Mouse (Mus musculus): ENCODE data around the gene Cmtm4.
"Not testable (repeated sequence)": the region's sequence is repeated elsewhere in the genome, so short reads cannot be mapped to it uniquely, and the experiment has no call there.

Cmtm4 gene

GRCm38 (mm10) chr8:104336806-104337205 is 58.8 kb downstream of the Cmtm4 start:
- DNase-seq, result no peak

- peak; percentile 52 for DNase-seq
Observed at GRCm38 (mm10) chr8:104334196-104334595, 61.4 kb downstream of the Cmtm4 start.

DNA sequence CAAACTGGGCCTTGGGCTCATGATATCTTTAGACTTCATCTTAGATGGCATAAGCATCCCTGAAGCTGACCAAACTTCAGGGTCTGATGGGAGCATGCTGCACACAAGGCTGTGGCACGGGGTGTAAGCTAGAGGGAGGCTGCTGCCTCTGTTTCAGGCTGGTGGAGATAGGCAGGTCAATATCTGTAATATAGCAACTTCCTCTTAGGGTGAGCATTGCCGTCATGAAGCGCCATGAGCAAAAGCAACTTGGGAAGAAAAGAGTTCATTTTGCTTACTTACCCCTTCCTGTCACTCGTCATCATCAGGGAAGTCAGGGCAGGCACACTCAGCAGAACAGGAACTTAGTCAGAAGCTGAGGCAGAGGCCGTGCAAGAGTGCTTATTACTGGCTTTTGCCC is 61.8 kb downstream of the Cmtm4 start:
- DNase-seq, result no peak

DNA sequence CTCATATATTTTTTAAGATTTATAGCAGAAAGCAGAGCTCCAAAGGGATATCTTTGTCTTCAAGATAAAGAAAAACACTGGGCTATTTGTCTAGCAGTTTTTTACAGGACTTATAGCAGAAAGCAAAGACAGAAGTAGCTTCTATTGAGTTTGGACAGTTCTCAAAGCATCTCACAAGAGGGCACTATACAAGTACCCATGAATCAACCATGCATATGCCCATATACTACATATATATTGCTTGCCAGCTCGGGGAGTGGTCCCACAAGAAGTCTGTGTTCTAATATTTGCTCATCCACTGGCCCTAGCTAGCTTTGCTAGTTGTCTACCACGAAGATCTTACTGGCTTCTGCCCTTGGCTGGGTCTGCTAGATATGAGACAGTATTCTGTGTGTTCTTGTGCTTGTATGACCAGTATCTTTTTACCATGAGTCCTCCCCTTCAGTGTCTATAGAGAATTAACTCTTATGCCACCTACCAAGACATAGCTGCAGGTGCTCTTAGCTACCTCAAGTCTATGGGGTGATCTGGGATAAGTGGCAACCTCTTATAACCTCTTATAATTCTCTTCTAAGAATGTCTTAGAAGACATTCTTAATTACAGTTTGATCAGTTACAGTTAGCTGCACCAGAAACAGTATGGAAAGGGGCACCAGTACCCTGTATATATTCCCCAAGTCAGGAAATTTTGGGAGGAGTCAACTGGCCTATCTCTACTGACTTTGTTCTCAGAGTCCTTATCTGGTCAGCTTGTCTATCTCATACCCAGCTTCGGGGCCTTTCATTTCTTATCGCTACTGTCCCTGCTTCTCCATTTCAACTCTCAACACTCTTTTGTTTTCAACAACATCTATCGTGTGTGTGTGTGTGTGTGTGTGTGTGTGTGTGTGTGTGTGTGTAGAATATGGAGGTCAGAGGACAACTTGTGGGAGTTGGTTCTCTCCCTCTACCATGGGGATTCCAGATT is 62.7 kb downstream of the Cmtm4 start:
- no peak for DNase-seq

GRCm38 (mm10) chr8:104321930-104322329 is 73.7 kb downstream of the Cmtm4 start, which contains the start of gene Cmtm2b:
Gene Cmtm2b (plus strand): TSS chr8:104322230.
- not testable (repeated sequence) for DNase-seq

DNA sequence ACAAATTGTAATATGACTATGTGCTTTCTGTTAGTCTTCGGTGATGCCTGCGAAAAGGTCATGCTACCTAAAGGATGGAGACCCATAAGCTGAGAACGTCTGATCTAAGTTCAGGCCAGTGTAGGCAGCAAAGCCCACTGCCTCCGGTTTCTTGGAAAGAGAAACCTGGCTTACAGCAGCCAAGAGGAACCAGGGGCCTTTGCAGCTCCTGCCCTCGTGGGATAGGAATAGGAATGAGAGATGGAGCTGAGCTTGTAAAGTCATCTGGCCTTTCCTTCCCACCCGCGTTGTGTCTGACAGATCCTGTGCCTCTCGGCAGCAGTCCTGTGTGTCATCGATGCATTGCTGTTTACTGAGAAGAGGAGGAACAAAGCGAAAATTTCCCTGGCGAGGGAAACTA is 74.3 kb downstream of the Cmtm4 start, which contains the start of gene Gm11020:
Gene Gm11020, plus strand, starts transcription at position 301 of the 400 bp plus-strand sequence.
- not testable (repeated sequence) for DNase-seq

GRCm38 (mm10) chr8:104313311-104313710 is 82.3 kb downstream of the Cmtm4 start:
- DNase-seq, result peak; percentile 68

DNA sequence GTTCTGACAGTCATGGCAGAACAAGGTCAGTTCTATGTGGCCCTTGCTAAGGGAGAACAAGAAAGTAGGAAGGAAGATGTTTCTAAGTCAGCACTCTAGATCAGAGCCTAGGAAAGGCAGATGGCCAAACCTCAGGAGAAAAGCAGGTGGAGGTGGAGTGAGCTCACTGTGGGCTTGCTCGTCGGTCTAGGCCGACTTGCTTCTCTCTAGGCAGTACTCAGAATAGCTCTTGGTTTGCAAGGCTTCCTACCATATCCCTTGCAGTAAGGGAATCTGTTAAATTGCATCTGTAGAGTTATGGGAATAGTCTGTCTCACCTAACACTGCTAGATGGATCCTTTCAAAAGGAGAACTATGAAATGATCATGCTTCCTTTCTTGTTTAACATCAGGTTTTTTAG is 83.6 kb downstream of the Cmtm4 start:
- DNase-seq, result not testable (repeated sequence)

DNA sequence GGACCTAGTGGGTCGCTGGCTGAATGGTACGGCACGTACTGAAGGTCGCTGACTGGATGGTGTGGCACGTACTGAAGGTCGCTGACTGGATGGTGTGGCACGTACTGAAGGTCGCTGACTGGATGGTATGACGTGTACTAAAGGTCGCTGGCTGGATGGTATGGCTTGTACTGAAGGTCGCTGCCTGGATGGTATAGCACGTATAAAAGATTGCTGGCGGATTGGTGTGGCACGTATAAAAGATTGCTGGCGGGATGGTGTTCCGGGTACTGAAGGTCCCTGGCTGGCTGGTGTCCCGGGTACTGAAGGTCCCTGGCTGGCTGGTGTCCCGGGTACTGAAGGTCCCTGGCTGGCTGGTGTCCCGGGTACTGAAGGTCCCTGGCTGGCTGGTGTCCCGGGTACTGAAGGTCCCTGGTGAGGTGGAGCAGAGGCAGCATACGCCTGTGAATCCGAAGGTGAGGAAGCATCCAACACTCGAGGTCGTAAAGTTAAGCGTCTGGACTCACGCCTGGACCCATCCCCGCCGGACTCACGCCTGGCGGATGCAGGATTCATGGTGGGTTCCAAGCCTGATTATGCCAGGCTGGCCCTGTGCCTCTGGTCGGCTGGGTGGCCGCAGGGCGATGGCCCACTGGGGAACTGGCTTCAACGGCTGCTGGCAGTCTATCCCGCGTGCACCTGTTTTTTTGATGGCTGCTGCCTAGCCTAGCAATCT is 86.0 kb downstream of the Cmtm4 start, which contains the start of the genes Gm45711 and Cmtm1:
Gene Gm45711, minus strand, starts transcription at position 641 of the 715 bp plus-strand sequence.
Gene Cmtm1, minus strand, starts transcription at position 705 of the 715 bp plus-strand sequence.
- not testable (repeated sequence) for DNase-seq

DNA sequence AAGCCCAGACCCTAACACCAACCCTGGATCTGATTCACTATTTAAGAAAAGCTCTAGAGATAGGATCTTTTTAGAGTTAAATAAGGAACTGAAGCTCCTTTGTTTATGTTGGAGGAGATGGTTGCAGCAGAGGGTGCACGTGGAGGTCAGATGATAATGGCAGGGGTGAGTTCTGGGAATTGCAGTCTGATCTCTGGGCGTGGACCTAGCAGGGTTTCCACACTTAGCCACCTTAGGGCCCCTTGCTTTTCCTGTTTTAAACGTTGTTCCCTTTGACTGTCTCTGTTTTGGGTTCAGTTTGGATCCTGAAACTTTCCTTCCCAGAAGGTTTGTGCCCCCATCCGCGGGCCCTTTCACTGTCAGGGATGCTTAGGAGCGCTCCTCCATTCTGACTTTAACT is 87.3 kb downstream of the Cmtm4 start:
- not testable (repeated sequence) for DNase-seq

DNA sequence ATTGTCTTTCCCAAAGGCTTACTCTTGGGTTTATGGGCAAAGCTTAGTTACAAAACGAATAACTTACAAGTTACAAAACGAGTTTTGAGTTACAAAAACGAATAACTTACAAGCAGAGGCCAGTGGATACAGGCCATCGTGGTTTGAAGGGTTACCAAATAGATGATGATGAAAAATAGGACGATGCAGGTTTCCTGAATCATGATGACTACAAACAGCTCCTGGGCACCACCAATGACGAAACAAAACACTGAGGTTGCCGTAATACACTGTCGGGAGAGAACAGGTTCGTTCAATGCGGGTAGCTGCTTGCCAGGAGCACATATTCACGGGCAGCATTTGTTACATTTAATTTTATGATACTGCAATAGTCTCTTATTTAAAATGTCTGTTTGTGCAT is 90.6 kb downstream of the Cmtm4 start:
- no peak for DNase-seq

- DNase-seq, result not testable (repeated sequence)
Observed at GRCm38 (mm10) chr8:104302536-104302935, 93.1 kb downstream of the Cmtm4 start.

GRCm38 (mm10) chr8:104301577-104301976 is 94.0 kb downstream of the Cmtm4 start:
- peak; percentile 5 for DNase-seq

All from lung, postnatal 10 days (tissue).